Mouse (Mus musculus) erythroblast, embryonic 14.5 days (primary cell): ENCODE data around the gene Trpv3.

ENCODE experiments used
- GATA1 ChIP-seq: IDR thresholded peaks from 2 replicates; pipeline ENCODE4 v1.6.1; 2012; ENCODE audit warnings: low read length, inconsistent platforms, mixed read lengths
- TAL1 ChIP-seq: IDR thresholded peaks from 3 replicates; pipeline ENCODE4 v1.6.1; 2012; ENCODE audit warnings: low read length, inconsistent platforms, mixed read lengths

- no peak for TF ChIP-seq GATA1
- TF ChIP-seq TAL1 = no peak
These were observed 59.3 kb downstream of the Trpv3 start for GRCm38 (mm10) chr11:73326485-73326886.
